Mouse (Mus musculus) ES-Bruce4 (cell line): Measurements from ENCODE around the gene Gm3298.
"Not testable (repeated sequence)": the region's sequence is repeated elsewhere in the genome, so short reads cannot be mapped to it uniquely, and the experiment has no call there.

Source experiments
- CTCF ChIP-seq: IDR thresholded peaks from one replicate; pipeline ENCODE4 v1.8.1; 2011; ENCODE audit warnings: low read depth, low read length
- EP300 ChIP-seq: IDR thresholded peaks from 2 replicates; pipeline ENCODE4 v1.6.1; 2011; ENCODE audit warnings: low read depth, low read length; ENCODE audit not compliant: insufficient read depth

- TF ChIP-seq CTCF, EP300: not testable (repeated sequence)
Measured at GRCm38 (mm10) chr14:4983635-4984034, 32.1 kb upstream of the Gm3298 start, which contains the start of gene Gm8297.
